In the genomic region with DNA sequence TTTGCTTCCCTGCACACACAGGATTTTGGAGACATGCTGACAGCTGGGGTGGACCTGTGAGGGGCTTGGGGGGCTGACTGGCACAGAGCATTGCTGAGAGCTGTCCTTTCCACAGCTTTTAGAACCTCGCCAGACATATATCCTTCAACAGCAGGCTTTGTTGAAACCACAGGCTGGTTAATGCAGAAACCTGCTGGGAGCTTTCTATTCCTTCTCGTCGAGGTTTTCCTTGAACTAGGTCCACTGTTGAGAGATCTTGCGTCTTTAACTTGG, we compare ENCODE assay signal across 22 mouse cellular contexts. TPM values are rescaled to one million over a fixed set of nuclear protein-coding genes. Genes with fewer than 3 reads are reported as not detected.
DNase-seq lines count a peak whose midpoint lies in the region; ATAC-seq lines count a peak whose summit lies in the region.
"Had no signal": no experiment of that assay in that cellular context is flagged by ENCODE, and none has a peak within 500 bp of the region (broad histone marks: within the 10 kb centered on the region; RNA-seq: fewer than 3 reads in every experiment).

No protein-coding gene starts in this region.

- H3K4me1 ChIP-seq in forebrain, embryonic 15.5 days, result peaks cover 10% of the 10 kb centered on the region
- H3K4me1 ChIP-seq in forebrain, embryonic 16.5 days (replicated peaks; ENCODE audit: control insufficient read depth, insufficient read depth, low read length), result peaks cover 8% of the 10 kb centered on the region; the same call in 1 of the 2 replicates
- H3K4me1 ChIP-seq in midbrain, embryonic 14.5 days (ENCODE audit: control insufficient read depth, insufficient read depth, low read length), result peaks cover 31% of the 10 kb centered on the region

- no peaks in the 10 kb centered on the region for H3K27me3 ChIP-seq in forebrain, embryonic 15.5 days
- H3K27me3 ChIP-seq in forebrain, embryonic 16.5 days (replicated peaks; ENCODE audit: control insufficient read depth, insufficient read depth, low read length), result no peaks in the 10 kb centered on the region
- no peaks in the 10 kb centered on the region for H3K27me3 ChIP-seq in midbrain, embryonic 14.5 days (ENCODE audit: control insufficient read depth, insufficient read depth, low read length)

- no peak overlapping the region for H3K9ac ChIP-seq in forebrain, embryonic 15.5 days (replicated peaks)
- H3K9ac ChIP-seq in forebrain, embryonic 16.5 days (replicated peaks; ENCODE audit: low read depth, low read length), result no peak overlapping the region
- H3K9ac ChIP-seq in midbrain, embryonic 14.5 days (replicated peaks; ENCODE audit: low read length), result no peak overlapping the region
- H3K9ac ChIP-seq: limb, embryonic 12.5 days; liver, postnatal 0 days had no signal

- no peaks in the 10 kb centered on the region for H3K36me3 ChIP-seq in forebrain, embryonic 15.5 days
- no peaks in the 10 kb centered on the region for H3K36me3 ChIP-seq in forebrain, embryonic 16.5 days (ENCODE audit: control insufficient read depth, insufficient read depth)
- no peaks in the 10 kb centered on the region for H3K36me3 ChIP-seq in midbrain, embryonic 14.5 days (ENCODE audit: control insufficient read depth, insufficient read depth, low read length)
- H3K36me3 ChIP-seq: limb, embryonic 12.5 days had no signal

- DNase-seq in layer of hippocampus, postnatal 10 days (ENCODE audit: low spot score in 2 of 2), result peak; percentile 19 to 27
- DNase-seq in layer of hippocampus, postnatal 25 days (ENCODE audit: extremely low spot score in 1 of 2, low spot score in 1 of 2), result no peak
- DNase-seq in midbrain, embryonic 14.5 days, result no peak
- DNase-seq in kidney, adult 18-20 months, result no peak
- DNase-seq in gastrocnemius, adult 8-10 months (ENCODE audit: low spot score in 2 of 2), result no peak
- DNase-seq: adrenal gland, postnatal 14 days; cerebellum, adult 2 months; cerebellum, postnatal 36 days; gastrocnemius, postnatal 36 days; kidney, postnatal 25 days; liver, postnatal 0 days; right cerebral cortex, postnatal 14 days; spleen, adult 18-20 months had no signal

- no peaks in the 10 kb centered on the region for H3K9me3 ChIP-seq in forebrain, embryonic 15.5 days
- H3K9me3 ChIP-seq in forebrain, embryonic 16.5 days (ENCODE audit: control insufficient read depth, low read length), result no peaks in the 10 kb centered on the region
- H3K9me3 ChIP-seq in midbrain, embryonic 14.5 days (ENCODE audit: control insufficient read depth, low read length), result no peaks in the 10 kb centered on the region
- H3K9me3 ChIP-seq: limb, embryonic 12.5 days had no signal

- no peak overlapping the region for H3K4me3 ChIP-seq in forebrain, embryonic 15.5 days
- H3K4me3 ChIP-seq in forebrain, embryonic 16.5 days (replicated peaks; ENCODE audit: low read length), result no peak overlapping the region
- no peak overlapping the region for H3K4me3 ChIP-seq in midbrain, embryonic 14.5 days (replicated peaks; ENCODE audit: low read depth, low read length)
- H3K4me3 ChIP-seq: layer of hippocampus, adult 2 months; limb, embryonic 12.5 days had no signal

- no peak overlapping the region for H3K4me2 ChIP-seq in forebrain, embryonic 15.5 days (replicated peaks)
- H3K4me2 ChIP-seq in forebrain, embryonic 16.5 days (ENCODE audit: low read length), result no peak overlapping the region
- no peak overlapping the region for H3K4me2 ChIP-seq in midbrain, embryonic 14.5 days (ENCODE audit: low read length)
- H3K4me2 ChIP-seq: limb, embryonic 12.5 days; liver, embryonic 11.5 days had no signal

- H3K27ac ChIP-seq in forebrain, embryonic 15.5 days (replicated peaks), result 0 out of 2 replicates have a peak overlapping the region, but pooled peaks have one; percentile 15
- H3K27ac ChIP-seq in forebrain, embryonic 16.5 days (ENCODE audit: low read length), result no peak overlapping the region
- peak overlapping the region; percentile 47; the same call in 1 of the 2 replicates for H3K27ac ChIP-seq in midbrain, embryonic 14.5 days (replicated peaks; ENCODE audit: low read depth, low read length)
- H3K27ac ChIP-seq: layer of hippocampus, adult 2 months; limb, embryonic 12.5 days had no signal

- no peak for ATAC-seq in forebrain, embryonic 15.5 days (replicated peaks)
- ATAC-seq in forebrain, embryonic 16.5 days, result no peak
- ATAC-seq in midbrain, embryonic 14.5 days (ENCODE audit: low FRiP score, low TSS enrichment), result no peak
- ATAC-seq: CD4-positive, CD25-positive, alpha-beta regulatory T cell, adult 4 months; intestine, embryonic 16.5 days; liver, postnatal 0 days had no signal

- WGBS in forebrain, embryonic 15.5 days, result 70% methylated on average over 4 of the region's 4 CpGs
- WGBS in forebrain, embryonic 16.5 days, result 65% methylated on average over 4 of the region's 4 CpGs
- WGBS in midbrain, embryonic 14.5 days, result 83% methylated on average over 4 of the region's 4 CpGs

RNA-seq across cellular contexts. Expression of a gene that starts 2.6 kb away (rescaled TPM):
- polyA plus RNA-seq in forebrain, embryonic 15.5 days (2015; fragmentation: Nextera tagmentation; extraction: Ambion mirVana), result 1.6 TPM in 2 replicates
- 2.5 and 3.1 TPM in 2 replicates for polyA plus RNA-seq in forebrain, embryonic 16.5 days (2015; fragmentation: Nextera tagmentation; extraction: Ambion mirVana)
- 1 to 10 TPM; 4.2 to 7.0 TPM for total RNA-seq in layer of hippocampus, postnatal 10 days (2021)
- total RNA-seq in layer of hippocampus, postnatal 25 days (2021), result 1 to 10 TPM; 2.6 to 2.7 TPM
- polyA plus RNA-seq in midbrain, embryonic 14.5 days (2014; fragmentation: Nextera tagmentation; extraction: Ambion mirVana), result 0.88 and 1.5 TPM in 2 replicates
- 1 to 10 TPM in 2 of 4 experiments, under 1 TPM in 2; 0.51 to 1.1 (median 0.80) TPM for total RNA-seq in gastrocnemius, adult 8-10 months (2022)
- total RNA-seq: monocyte, adult 5-6 weeks; neutrophil, adult 5-6 weeks had no signal

Comparison
In these comparisons a context has a peak if more than half of its experiments do, and no peak if none do; other contexts are left out.
1. DNase-seq: peak in layer of hippocampus, postnatal 10 days (2 of 2); none in layer of hippocampus, postnatal 25 days (0 of 2), midbrain, embryonic 14.5 days (single experiment), kidney, adult 18-20 months (single experiment) and gastrocnemius, adult 8-10 months (0 of 2).